Mouse (Mus musculus): ENCODE measurements around the gene Tnfrsf18.

GRCm38 (mm10) chr4:156065156-156065894 lies 39.4 kb downstream of the Tnfrsf18 start:
- no peak for TF ChIP-seq CTCF (IDR thresholded peaks at IDR 0.05; ENCODE audit: low read depth)
- TF ChIP-seq EP300 (optimal IDR thresholded peaks at IDR 0.05): no peak

Data from stomach, postnatal 0 days (tissue).